Mouse (Mus musculus) thymus, adult 2 months (tissue): ENCODE results near the gene Usmg5.
A peak's percentile ranks its signal among the peaks of the same experiment; 100 is the strongest.

Experiments
- CTCF ChIP-seq: fragments of 200-500 bp; IDR thresholded peaks from 2 replicates; pipeline ENCODE4 v1.5.1; 2012; ENCODE audit warnings: mild to moderate bottlenecking, control low read depth, low read length, moderate library complexity, borderline replicate concordance; ENCODE audit not compliant: control insufficient read depth, poor library complexity, insufficient read depth; ENCODE audit errors: extremely low read depth
- POLR2A ChIP-seq: fragments of 200-500 bp; IDR thresholded peaks from 2 replicates; pipeline ENCODE4 v1.6.1; 2012; ENCODE audit warnings: mild to moderate bottlenecking, low read length, control low read depth, moderate library complexity; ENCODE audit not compliant: control insufficient read depth, poor library complexity, insufficient read depth; ENCODE audit errors: extremely low read depth

GRCm38 (mm10) chr19:47050271-47051032 lies 40.0 kb downstream of the Usmg5 start, which contains the start of gene Pcgf6:
- TF ChIP-seq CTCF (0 out of 2 replicates have a peak, but pooled peaks have one; percentile 55), POLR2A (peak; percentile 32; the same call in 1 of the 2 replicates)
